Mouse (Mus musculus): ENCODE data around the gene Olfr720. TPM values are rescaled to one million over a fixed set of nuclear protein-coding genes. Genes with fewer than 3 reads are reported as not detected.

Olfr720 gene
- not detected in 2 replicates for polyA plus RNA-seq (2016; fragmentation: Nextera tagmentation; extraction: Ambion mirVana)

DNA sequence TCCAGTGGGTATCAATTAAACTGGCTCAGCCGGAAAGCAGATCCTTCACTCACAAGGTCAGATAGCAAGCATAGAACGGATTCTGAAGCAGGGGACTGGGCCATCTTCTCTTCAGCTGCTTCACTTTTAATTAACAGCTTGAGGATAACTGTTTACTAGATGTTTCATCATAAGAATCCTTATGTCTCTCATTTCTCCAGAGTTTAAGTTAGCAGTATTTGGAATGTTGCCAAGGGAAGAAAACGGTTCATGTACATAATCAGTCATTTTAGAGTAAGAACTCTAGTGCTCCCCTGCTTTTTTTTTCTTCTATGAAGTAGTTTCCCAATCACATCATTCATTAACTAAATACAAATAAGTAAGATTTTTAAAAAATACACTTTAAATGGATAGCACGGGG is at the start of gene Olfr720:
TSS of gene Olfr720 (minus strand) at position 101 of the 400 bp plus-strand sequence.
- H3K36me3 ChIP-seq = no peaks in the 10 kb centered on the region
- WGBS = 70% methylated on average over 4 of the region's 4 CpGs
- H3K27ac ChIP-seq (ENCODE audit: poor library complexity, severe bottlenecking) = no peak within 1 kb of the TSS
- H3K4me3 ChIP-seq = no peak within 1 kb of the TSS
- ATAC-seq (ENCODE audit: insufficient number of reproducible peaks, low FRiP score) = no peak
- H3K9me3 ChIP-seq (replicated peaks) = 0 out of 2 replicates have a peak, but pooled peaks cover 10% of the 10 kb centered on the region
- H3K4me1 ChIP-seq (replicated peaks) = no peaks in the 10 kb centered on the region
- H3K27me3 ChIP-seq (replicated peaks) = no peaks in the 10 kb centered on the region
- no peak within 1 kb of the TSS for H3K4me2 ChIP-seq
- H3K9ac ChIP-seq = no peak within 1 kb of the TSS

Other genes with a start within 250 kb of the Olfr720 start
- 3.9 and 4.3 TPM in 2 replicates for gene Atxn7, start 225.4 kb downstream of the Olfr720 start, polyA plus RNA-seq (2016; fragmentation: Nextera tagmentation; extraction: Ambion mirVana)
- gene Thoc7, start 225.0 kb downstream of the Olfr720 start, polyA plus RNA-seq (2016; fragmentation: Nextera tagmentation; extraction: Ambion mirVana) = 146 and 159 TPM in 2 replicates
- 194 and 195 TPM in 2 replicates for gene Psmd6, start 65.9 kb downstream of the Olfr720 start, polyA plus RNA-seq (2016; fragmentation: Nextera tagmentation; extraction: Ambion mirVana)
- not detected in 2 replicates for gene Olfr31, start 136.0 kb upstream of the Olfr720 start, polyA plus RNA-seq (2016; fragmentation: Nextera tagmentation; extraction: Ambion mirVana)
- gene Il3ra, start 159.4 kb upstream of the Olfr720 start, polyA plus RNA-seq (2016; fragmentation: Nextera tagmentation; extraction: Ambion mirVana) = 2.9 and 3.3 TPM in 2 replicates
- not detected in 2 replicates for gene Olfr721-ps1, start 214.5 kb upstream of the Olfr720 start, polyA plus RNA-seq (2016; fragmentation: Nextera tagmentation; extraction: Ambion mirVana)